Mouse (Mus musculus): ENCODE measurements around the gene Trpv1.

- TF ChIP-seq POLR2A (IDR thresholded peaks at IDR 0.05; ENCODE audit: insufficient read depth, low read depth, low read length) (no peak), CTCF (IDR thresholded peaks at IDR 0.05; ENCODE audit: insufficient read depth, low read depth, low read length) (no peak)
Measured at GRCm38 (mm10) chr11:73233992-73234391, at the start of gene Trpv1.

Measured in olfactory bulb, adult 2 months (tissue).